Mouse (Mus musculus): ENCODE measurements around the gene Dnaic1.

Dnaic1 gene

DNA sequence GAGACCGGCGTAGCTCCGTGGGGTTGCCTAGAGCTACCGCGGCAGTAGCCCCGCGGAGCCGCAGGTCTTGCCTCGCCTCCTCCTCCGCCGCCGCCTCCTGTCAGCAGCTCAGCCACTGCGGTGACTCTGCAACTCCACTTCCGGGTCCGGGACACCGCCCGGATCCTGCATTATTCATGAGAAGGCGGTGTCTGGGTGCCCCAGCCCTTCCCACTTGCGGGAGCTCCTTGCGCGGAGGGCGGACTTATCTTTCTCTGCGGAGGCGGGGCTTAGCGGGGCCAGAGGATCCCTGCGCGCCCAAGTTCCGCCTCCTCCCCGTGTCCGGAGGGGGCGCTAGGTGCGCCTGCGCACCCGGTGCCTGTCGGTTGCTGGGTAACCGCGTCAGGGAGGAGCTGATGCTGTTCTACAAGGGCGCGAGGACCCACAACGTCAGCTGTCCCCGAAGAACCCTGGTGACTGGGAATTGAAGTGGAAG lies at the start of gene Dnaic1, which contains the start of gene Fam219a:
Dnaic1 (plus strand) TSS at position 365 of the 475 bp plus-strand sequence.
Fam219a (minus strand) TSS at position 128 of the 475 bp plus-strand sequence.
- WGBS: under 1% methylated on average over 39 of the region's 41 CpGs

DNA sequence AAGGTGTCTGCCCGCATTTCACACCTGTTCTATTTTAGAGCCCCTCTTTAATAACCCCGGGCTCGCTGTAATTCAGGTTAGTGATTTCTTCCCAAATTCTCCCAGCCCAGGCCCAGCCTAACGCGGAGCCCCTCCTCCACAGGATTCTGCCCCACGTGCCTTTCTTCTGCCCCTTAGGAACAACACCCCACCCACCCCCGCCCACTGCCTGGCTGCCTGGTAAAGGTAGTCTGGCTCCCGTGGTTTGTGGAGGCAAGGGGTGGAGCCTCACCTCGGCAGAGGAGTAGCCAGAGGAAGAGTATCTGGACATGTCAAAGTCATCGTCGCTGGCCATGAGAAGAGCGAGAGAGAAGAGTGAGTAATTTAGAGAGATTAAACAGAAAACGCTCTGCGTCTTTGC lies 48.9 kb upstream of the Dnaic1 start:
- 43% methylated on average over 14 of the region's 14 CpGs for WGBS

DNA sequence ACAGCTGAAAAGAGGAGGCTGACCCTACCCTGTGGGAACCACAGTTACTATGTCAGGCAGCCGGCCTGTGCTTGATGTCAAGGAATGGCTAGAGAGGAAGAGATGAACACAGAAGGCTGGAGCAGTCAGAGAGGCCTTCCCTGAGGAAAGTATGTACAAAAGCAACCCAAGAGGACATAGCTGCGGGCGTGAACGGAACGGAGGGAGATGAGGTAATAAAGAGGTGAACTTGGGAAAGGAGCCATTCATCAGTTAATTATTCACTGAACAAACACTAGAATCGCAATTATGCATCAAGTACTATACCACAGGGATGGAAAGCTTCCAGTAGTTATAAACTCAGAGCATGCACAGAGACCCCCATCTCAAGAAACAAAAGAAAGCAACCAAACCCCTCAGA lies 47.4 kb upstream of the Dnaic1 start:
- 81% methylated on average over 6 of the region's 6 CpGs for WGBS

DNA sequence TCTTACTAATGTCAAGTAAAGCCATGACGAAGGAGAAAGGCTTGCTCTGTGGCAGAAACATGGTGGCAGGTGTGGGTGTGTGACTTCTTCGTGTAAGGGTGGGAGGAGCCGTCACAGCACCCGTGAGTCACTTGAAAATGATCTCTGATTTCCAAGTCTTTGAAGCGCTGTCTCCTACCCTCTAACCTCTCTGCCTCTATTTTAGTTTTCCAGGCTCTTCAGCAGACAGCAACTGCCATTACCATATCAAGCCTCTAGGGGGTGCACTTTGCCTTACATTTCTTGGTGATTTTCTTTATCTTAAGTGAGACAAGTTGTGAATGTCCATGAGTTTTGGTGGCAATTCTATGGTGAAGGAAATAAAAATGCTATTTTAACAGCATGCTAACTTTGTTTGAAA lies 46.8 kb upstream of the Dnaic1 start:
- WGBS: 33% methylated on average over 5 of the region's 5 CpGs

DNA sequence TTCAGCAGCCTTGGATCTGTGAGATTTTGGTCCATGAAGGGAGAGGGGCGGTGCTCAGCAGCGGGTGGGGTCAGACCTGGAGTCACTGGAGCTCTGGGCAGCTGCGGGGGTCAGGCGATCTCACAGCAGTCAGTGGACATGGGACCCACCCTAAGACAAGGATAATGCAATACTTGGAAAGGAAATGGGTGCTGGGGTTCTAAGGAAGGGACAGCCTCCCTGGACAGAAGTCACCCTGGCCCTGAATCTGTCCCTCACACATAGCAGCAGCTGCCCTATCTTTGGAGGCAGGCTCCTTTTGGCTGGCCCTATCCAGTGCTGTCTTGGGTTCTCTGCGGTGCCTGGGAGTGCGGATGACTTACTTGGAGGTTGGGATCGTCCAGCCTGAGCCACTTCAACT lies 45.7 kb upstream of the Dnaic1 start:
- WGBS: 86% methylated on average over 7 of the region's 7 CpGs

DNA sequence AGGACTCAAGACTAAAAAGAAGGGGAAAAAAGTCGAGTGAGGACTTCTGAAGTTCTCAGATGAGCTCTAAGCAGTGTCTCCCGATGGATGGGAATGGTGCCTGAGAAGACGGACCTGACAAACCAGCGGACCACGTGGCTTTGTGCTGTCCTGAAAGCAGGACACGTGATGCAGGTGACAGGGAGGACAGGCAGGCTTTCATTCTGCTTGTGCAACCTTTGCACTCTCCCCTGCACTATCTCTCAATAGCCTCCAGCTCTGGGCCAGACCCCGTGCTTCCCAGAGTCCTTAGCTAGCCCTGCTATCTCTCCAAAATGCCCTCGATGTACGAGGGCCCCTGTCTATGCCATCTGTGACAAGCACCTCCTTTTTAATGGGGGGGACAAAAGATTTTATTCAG lies 44.7 kb upstream of the Dnaic1 start:
- 76% methylated on average over 9 of the region's 9 CpGs for WGBS

DNA sequence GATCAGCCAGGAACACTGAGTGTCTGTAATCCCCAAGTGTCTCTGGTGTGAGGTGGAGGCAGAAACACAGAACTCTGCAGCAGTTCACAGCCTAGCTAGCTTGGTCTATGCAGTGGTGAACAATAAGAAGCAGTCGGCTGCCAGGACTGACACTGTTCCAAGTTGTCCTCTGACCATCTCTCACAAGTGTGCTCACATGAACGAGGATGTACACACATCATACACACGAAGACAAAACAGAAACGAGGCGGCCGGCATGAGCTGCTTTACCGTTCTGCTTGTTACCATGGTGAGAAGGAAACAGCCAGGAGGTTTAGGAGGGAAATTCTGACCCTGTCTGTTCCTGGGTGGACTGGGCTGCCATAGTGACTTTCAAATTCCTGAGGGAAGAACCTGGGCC lies 43.0 kb upstream of the Dnaic1 start:
- WGBS: 31% methylated on average over 7 of the region's 7 CpGs

DNA sequence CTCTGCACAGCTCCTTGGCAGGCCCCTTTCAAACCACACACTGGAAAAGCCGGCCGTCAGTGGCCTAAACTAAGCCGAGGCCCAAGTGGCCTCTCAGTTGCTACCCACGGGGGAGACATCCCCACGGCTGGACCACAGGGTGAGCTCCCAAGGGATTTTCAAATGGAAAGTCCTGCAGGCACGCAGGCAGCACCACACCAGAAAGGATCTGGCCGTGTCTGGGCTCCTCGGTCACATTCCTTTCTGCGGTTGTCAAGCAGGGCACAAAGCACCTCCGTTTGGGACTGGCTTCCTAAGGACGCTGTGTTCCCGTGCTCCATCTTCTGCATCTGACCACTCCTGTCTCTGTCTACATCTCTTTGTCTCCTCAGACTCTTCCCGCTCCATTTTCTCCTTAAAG lies 42.5 kb upstream of the Dnaic1 start:
- 56% methylated on average over 13 of the region's 13 CpGs for whole genome bisulfite sequencing

DNA sequence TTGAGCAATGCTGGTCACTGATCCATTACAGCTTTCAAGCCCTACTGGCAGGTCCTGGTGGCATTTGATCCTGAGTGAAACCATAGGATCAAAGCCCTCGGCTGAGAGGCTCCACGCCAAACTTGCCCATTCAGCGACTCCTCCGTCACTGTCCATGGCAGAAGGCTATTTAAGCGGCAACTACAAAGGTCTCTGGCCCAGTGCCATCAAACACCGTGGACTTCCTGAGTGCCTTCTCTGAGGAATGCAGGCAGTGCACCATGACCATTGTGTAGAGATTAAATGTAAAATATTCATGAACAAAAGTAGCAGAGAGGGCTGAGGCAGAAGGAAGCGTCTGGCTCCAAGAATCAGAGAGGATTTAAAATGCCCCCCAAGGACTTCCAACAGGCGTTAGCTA lies 41.6 kb upstream of the Dnaic1 start:
- 46% methylated on average over 8 of the region's 8 CpGs for WGBS

DNA sequence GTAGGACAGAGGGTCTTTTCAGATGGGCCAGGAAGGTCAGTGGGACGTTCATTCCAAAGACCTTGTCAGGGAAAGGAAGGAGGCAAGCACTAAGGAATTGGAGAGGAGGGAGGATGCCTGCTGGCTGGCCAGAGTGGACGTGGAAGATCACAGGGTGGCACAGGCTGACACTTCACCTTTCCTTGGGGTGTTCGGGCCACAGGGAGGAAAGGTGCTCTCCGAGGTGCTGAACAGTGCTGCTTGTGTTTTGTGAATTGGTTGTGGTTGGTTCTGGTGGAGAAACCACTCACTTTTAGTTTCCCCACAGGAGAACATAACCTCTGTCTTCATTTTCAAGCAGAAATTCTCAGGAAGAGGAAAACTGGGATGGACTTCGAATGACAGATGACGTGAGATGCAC lies 37.2 kb upstream of the Dnaic1 start:
- WGBS: 47% methylated on average over 6 of the region's 6 CpGs

DNA sequence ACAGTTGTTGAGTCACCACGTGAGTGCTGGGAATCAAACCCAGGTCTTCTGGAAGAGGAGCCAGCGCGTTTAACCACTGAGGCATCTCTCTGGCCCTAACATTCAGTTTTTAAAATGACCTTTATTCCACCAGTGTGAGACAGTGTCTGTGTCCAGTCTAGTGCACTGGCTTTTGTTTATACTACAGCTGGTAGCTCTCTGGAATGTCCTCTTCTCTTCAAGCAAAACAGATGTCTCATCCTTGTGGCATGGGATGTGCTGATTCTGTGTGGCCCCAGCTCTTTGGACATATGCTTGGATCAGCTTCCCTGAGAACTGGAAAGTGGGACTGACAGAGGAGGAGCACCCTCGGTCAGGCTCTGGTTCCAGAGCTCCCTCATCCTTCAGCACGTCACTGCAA lies 34.7 kb upstream of the Dnaic1 start:
- WGBS: 80% methylated on average over 5 of the region's 5 CpGs

DNA sequence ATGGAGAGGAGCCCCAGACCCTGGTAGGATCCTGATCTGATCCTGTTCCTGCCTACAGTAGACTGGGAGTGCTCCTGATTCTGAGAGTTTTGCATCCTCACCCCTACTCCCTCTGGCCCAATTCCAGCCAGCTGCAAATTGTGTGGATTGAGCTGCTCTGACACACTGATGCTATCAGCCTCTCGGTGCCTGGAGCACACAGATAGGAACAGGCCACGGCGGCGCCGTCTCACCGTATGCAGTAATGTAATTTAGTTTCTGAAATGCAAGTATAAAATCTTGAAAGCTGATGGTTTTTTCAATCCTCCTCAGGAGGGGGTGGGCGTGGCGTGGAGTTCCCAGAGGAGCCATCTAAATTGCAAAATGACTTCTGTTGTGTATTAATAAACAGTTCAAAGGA lies 27.4 kb upstream of the Dnaic1 start:
- 60% methylated on average over 8 of the region's 8 CpGs for WGBS

DNA sequence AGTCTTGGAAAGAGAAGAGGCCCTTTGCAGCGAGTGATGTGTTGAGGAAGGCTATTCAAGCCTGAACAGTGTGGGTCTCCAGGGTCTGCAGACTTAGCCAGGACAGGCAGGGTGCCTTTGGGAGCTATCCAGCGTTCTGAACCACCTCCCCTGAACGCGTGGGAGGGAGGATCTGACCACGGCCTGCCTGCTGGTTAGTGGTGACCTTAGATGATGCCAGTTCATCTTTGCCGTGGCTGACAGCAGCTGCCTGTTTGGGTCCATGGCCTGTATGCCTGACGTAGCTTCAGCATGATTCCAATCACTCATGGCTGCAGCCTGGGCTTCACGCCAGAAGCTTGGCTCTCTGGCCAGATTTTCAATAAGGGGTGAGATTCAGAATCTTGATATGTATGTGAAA lies 23.6 kb upstream of the Dnaic1 start:
- 15% methylated on average over 8 of the region's 8 CpGs for WGBS

DNA sequence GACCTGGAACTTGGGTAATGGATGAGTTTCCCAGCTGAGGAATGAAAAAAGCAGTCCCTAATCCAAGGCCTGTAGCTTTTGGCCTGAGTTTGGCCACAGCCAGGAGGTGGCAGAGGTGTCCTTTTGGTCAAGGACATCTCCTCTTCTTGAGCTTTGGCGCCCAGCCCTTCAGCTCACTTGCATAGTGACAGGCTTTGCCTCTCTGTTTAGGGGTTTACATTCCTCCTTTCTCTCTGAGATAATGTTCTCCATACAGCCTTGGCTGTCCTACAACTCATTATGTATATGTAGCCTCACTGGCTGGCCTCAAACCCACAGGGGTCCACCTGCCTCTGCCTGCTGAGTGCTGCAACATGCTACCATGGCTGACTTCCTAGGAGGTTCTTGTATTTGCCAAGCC lies 22.5 kb upstream of the Dnaic1 start:
- WGBS: 79% methylated on average over 1 of the region's 1 CpGs

DNA sequence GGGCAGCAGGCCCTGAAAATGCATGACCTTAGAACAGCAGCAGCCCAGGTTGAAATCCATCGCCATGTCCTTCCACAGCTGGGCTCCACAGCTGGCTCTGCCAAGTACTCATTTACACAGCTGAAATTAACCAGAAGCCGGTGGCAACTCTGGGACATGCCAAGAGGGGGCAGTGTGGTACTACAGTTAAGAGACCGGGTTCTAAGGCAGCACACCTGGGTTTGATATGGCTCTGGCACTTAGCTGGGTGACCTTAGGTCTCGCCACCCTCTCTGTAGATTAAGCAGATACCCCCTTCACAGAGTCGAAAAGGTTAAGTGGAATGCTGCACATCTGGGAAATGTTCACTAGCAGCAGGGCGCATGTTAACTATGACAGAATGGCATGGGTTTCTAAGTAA lies 17.0 kb upstream of the Dnaic1 start:
- WGBS: 47% methylated on average over 6 of the region's 6 CpGs

DNA sequence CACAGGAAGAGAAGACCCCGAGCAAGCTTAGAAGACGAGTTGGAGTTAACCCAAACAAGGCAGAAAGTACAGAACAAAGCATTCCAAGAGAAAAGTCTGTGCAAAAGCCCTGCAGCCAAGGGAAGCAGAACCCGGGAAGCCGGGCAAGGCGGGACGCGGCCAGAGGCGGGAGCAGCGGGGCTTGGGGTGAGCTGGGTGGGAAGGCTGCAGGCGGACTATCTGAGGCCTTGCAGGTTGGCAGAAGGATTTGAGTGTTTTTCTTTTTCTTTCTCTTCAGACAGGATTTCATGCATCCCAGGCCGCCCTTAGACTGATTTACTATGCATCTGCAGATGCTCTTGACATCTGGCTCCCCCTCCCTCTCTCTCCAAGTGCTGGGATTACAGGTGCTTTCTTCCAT lies 16.5 kb upstream of the Dnaic1 start:
- WGBS: 68% methylated on average over 11 of the region's 11 CpGs

DNA sequence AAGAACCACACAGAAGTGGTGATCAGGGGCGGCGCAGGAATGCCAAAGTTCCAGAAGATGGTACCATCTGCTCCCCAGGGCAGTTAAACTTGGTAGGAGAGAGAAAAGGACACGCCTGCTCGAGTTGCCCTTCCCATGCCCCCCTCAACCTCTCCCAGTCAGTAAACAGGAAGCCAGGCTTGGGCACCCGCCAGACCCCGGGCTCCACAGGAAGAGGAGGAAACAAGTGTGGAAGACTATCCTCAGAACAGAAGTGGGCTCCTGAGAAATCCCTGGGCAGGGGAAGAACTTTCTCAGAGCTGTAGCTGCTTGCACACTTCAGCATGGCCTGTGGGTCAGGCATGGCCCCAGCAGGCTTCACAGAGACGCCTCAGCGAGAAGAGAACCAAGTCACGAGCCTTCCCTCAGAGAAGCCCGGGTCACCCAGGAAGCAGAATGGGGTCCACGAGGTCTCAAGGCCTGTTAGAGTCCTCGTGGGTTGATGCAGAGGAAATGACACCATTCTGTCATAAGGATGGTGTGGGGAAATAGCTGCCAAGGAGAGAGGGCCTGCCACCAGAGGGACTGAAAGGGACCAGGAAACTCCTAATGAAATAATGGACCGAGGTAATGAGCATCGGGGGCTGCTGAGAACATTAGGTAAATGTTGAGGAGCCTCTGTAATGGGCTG lies 14.4 kb upstream of the Dnaic1 start:
- 56% methylated on average over 14 of the region's 14 CpGs for WGBS

DNA sequence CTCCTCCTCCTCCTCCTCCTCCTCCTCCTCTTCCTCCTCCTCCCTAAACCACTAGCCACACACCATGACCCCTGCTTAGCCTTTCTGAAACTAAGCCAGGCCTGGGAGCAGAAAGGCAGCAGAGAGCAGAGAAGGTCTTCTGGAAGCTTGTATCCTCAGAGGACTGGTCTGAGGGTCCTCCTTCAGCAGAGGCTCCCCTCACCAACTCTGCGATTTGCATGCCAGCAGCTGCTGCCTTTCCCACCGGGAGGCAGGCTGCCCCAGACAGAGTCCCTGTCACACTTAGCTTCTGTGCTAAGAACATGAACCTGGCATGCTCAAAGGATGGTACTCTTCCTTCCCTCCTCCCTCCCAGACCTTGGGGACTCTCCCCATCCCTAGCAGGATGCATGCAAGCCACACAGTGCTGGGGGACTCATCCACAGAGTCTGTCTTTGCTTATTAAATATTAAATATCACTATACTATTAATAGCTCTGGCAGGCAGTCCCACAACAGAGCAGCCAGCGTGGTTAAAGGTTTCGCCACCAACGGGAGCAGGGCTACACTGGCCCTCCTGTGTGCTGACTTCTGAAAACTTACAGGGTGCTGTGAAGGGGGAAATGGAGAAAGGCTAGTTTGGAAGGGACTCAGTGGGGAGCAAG lies 13.1 kb upstream of the Dnaic1 start:
- WGBS: 34% methylated on average over 5 of the region's 5 CpGs

DNA sequence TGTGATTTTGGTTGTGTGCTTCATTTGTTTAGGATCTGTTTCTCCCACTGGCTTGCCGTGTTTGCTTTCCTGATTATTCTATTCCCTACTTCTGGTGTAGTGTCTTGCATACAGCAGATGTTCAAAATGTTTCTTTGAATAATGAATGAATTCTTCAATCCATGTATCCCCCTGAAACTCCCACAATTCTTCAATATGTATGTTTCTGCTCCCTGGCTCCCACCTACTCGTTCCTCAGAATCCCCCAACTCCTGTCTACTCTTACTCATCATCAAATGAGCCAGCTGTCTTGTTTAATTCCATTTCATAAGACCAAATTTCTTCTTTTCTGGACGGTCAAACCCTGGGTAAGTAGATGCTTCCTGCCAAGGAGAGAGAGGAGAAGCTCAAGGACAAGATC lies 12.5 kb upstream of the Dnaic1 start:
- WGBS: 30% methylated on average over 3 of the region's 3 CpGs

DNA sequence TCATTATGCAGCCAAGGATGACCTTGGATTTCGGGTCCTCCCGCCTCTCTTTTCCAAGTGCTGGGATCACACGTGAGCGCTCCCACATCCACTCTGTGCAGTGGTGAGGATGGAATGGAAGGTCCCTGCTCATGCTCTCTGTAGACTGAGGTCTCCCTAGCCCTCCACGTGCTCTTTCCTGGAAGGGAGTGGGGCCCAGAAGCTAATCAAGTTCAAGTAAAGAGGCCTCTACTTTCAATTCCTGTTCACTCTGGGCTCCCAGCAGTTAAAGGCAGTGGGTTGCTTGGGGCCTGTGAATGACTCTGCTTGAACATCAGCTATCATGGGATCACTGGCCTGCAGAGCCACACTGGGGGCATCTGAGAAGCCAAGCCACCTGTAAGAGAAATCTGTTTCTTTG lies 6.3 kb upstream of the Dnaic1 start:
- 89% methylated on average over 5 of the region's 5 CpGs for WGBS

DNA sequence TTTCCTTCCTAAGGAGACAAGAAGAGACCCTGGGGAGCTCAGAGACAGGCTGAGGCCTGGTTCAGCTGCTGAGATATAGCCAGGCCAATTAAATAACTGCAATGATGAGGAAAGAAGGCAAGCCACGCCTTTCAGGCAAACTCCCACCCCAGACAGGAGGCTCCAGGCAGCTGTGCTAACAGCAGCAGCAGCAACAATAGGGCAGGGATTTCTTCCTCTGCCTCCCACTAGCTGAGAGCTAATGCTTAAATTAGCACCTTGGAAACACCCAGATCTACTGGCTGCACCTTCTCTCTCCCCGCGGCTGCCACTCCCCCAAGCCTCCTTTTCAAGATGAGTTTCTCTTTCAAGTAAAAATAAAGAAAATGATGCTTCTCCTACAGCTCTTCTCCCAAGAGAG lies 3.5 kb upstream of the Dnaic1 start:
- 22% methylated on average over 3 of the region's 3 CpGs for WGBS

DNA sequence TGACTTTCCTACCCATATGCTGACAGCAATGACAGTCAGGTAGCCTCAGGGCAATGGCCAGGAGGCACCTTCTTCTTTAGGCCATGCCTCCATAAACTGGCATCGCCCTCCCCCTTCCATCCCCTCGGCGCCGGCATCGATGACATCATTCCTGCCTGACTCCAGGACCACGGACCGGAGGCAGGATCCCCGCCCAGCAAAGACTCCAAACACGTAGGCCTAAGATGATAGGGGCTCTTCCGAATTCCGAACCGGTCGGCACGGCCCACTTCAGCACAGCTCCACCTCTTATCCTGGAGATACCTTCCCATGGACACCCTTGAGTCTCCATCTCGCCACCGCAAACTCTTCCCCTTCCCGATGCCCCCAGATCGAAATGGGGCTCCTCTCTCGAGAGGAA lies 1.3 kb upstream of the Dnaic1 start:
- 5% methylated on average over 19 of the region's 19 CpGs for WGBS

DNA sequence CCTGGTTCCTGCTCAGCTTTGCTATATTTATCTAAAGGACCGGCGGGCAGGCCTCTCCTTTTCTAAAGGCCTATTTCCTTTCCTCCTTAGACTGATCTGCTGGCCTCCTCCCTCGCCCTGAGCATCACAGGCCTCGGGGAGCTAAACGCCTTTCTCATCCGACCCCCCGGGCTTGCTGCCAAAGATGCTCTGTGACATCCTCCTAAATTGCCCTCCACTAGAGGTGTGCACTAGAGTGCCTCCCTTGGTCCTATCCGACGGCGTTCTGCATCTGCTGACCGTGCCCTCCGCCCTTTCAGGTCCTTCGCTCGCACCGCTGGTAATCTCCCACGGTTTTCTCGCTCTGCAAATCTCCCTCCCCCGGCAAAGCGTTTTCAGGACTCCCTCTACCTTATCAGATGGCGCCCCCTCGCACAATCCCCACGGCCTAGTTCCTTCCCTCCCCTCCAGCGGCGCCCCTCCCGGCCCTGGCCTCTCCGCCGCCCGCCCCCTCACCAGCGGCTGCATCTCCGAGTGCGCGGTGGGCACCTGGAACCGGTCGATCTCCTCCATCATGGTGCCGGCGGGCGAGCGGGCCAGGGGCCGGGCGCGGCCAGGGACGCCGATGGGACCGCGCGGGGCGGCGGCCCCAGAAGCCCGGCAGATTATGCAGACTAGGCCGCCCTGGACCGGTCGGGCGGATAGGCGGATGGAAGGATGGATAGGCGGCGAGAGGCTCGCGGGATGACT lies 729 bp upstream of the Dnaic1 start:
- WGBS: under 1% methylated on average over 55 of the region's 58 CpGs
